In the genomic region with DNA sequence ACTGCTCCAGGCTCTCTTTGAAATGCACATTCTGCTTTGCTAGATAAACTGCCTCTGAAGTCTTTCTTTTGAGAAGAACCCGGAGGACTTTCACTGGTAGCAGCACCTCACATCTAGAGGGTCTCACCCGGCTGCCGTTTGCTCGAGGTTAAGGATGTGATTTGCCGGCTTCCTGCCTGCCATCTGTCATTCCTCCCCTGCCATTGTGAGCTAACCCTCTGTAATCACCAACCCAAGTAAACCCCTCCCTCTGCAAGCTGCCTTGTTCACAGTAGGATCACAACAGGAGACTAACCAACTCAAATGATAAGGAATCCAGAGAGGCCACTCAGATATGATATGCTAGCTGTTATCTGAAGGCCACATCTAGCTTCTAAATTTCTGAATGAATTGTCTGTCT, we compare ENCODE assay signal across 11 mouse cellular contexts.
"Had no signal": no experiment of that assay in that cellular context is flagged by ENCODE, and none has a peak within 500 bp of the region (broad histone marks: within the 10 kb centered on the region; RNA-seq: fewer than 3 reads in every experiment).

No protein-coding gene starts in this region.

- H3K4me1 ChIP-seq: limb, embryonic 15.5 days; lung, embryonic 15.5 days; midbrain, embryonic 12.5 days; stomach, embryonic 15.5 days had no signal

- H3K27me3 ChIP-seq: limb, embryonic 15.5 days; lung, embryonic 15.5 days; midbrain, embryonic 12.5 days; stomach, embryonic 15.5 days had no signal

- H3K36me3 ChIP-seq: lung, embryonic 15.5 days; stomach, embryonic 15.5 days had no signal

- H3K9ac ChIP-seq: limb, embryonic 12.5 days; limb, embryonic 15.5 days; liver, embryonic 14.5 days; lung, embryonic 15.5 days; midbrain, embryonic 12.5 days; stomach, embryonic 15.5 days had no signal

- H3K4me2 ChIP-seq: limb, embryonic 12.5 days; limb, embryonic 15.5 days; liver, embryonic 11.5 days; lung, embryonic 15.5 days; midbrain, embryonic 12.5 days; stomach, embryonic 15.5 days had no signal

- DNase-seq: kidney, adult 18-20 months; lung, adult 18-20 months; right cerebral cortex, postnatal 25 days had no signal

- H3K27ac ChIP-seq: limb, embryonic 12.5 days; limb, embryonic 15.5 days; liver, embryonic 14.5 days; lung, embryonic 15.5 days; midbrain, embryonic 12.5 days; stomach, embryonic 15.5 days had no signal

- H3K4me3 ChIP-seq: limb, embryonic 12.5 days; limb, embryonic 15.5 days; lung, embryonic 15.5 days; midbrain, embryonic 12.5 days; stomach, embryonic 15.5 days had no signal

- ATAC-seq: intestine, embryonic 16.5 days had no signal

- H3K9me3 ChIP-seq: limb, embryonic 15.5 days; lung, embryonic 15.5 days; midbrain, embryonic 12.5 days; stomach, embryonic 15.5 days had no signal
